Mouse (Mus musculus) midbrain, postnatal 0 days (tissue): ENCODE measurements around the gene Uba5. TPM values are rescaled to one million over a fixed set of nuclear protein-coding genes. Genes with fewer than 3 reads are reported as not detected.
A peak's percentile ranks its signal among the peaks of the same experiment; 100 is the strongest.

Experiments
- ATAC-seq: fragments of 200-750 bp; cut with Nextera tagmentation; 2 replicates; pipeline ENCODE4 v1.8.0; 2017; ENCODE audit warnings: moderate number of reproducible peaks, mild to moderate bottlenecking, moderate TSS enrichment, moderate library complexity; ENCODE audit not compliant: low FRiP score
- DNase-seq: peaks from one replicate; pipeline ENCODE4 v3.0.0-alpha.2; 2015; ENCODE audit warnings: low spot score
- H3K27ac ChIP-seq: fragments of 300-500 bp; sonication (generic); 2 replicates; pipeline ENCODE4 v1.5.1; 2014; ENCODE audit warnings: low read depth, mild to moderate bottlenecking, low read length, mixed read lengths
- H3K27me3 ChIP-seq: fragments of 300-500 bp; sonication (generic); 2 replicates; pipeline ENCODE4 v1.6.1; 2014; ENCODE audit warnings: low read length, control low read depth, mixed read lengths; ENCODE audit not compliant: insufficient read depth
- H3K36me3 ChIP-seq: fragments of 300-500 bp; sonication (generic); 2 replicates; pipeline ENCODE4 v1.6.1; 2014; ENCODE audit warnings: low read length, control low read depth, mixed read lengths; ENCODE audit not compliant: insufficient read depth
- H3K4me1 ChIP-seq: fragments of 300-500 bp; sonication (generic); 2 replicates; pipeline ENCODE4 v1.6.1; 2014; ENCODE audit warnings: mild to moderate bottlenecking, control low read depth, antibody characterized with exemption, low read length, mixed read lengths; ENCODE audit not compliant: insufficient read depth
- H3K4me2 ChIP-seq: fragments of 300-500 bp; sonication (generic); 2 replicates; pipeline ENCODE4 v1.6.1; 2014; ENCODE audit warnings: low read depth, mild to moderate bottlenecking, low read length, mixed read lengths; ENCODE audit not compliant: poor library complexity, severe bottlenecking
- H3K4me3 ChIP-seq: fragments of 300-500 bp; sonication (generic); 2 replicates; pipeline ENCODE4 v1.5.1; 2014; ENCODE audit warnings: low read depth, mild to moderate bottlenecking, low read length, moderate library complexity
- H3K9ac ChIP-seq: fragments of 300-500 bp; sonication (generic); replicated peaks from 2 replicates; pipeline ENCODE4 v1.6.1; 2014; ENCODE audit warnings: mild to moderate bottlenecking, low read length, moderate library complexity, mixed read lengths; ENCODE audit not compliant: poor library complexity, severe bottlenecking
- H3K9me3 ChIP-seq: fragments of 300-500 bp; sonication (generic); 2 replicates; pipeline ENCODE4 v1.6.1; 2016; ENCODE audit warnings: low read length, control low read depth
- CTCF ChIP-seq: IDR thresholded peaks from 2 replicates; pipeline ENCODE4 v1.5.1; 2016; ENCODE audit warnings: antibody characterized with exemption, mild to moderate bottlenecking
- WGBS: fragments of 180-500 bp; shearing (Covaris S2); extraction: QIAGEN DNeasy Blood & Tissue Kit; methylation state at CpG from one replicate; pipeline ENCODE4 v1.1.7; 2014; 5-methylcytosine and 5-hydroxymethylcytosine counted together
- polyA plus RNA-seq: library from polyadenylated mRNA; unstranded; fragments of >200 nt; fragmentation: Nextera tagmentation; extraction: Ambion mirVana; gene quantifications from 2 replicates; pipeline ENCODE4 v1.2.1, GENCODE M21; 2015
- total RNA-seq: library from RNA; depleted of rRNA; stranded (reverse); fragments of >200 nt; gene quantifications from 2 replicates; pipeline ENCODE4 v1.2.3, GENCODE M21; 2014; rRNA removed

Gene Uba5
- 53.8 and 56.2 TPM in 2 replicates for total RNA-seq
- polyA plus RNA-seq = 68.9 and 77.7 TPM in 2 replicates

GRCm38 (mm10) chr9:104062430-104063243 is at the start of gene Uba5:
Uba5 (minus strand) TSS chr9:104063134.
- 1% methylated on average over 57 of the region's 59 CpGs for WGBS
- ATAC-seq (peak; percentile 83), DNase-seq (peak; percentile 85)
- no peaks in the 10 kb centered on the region for H3K27me3 ChIP-seq
- H3K36me3 ChIP-seq = peaks cover 19% of the 10 kb centered on the region
- TF ChIP-seq CTCF = no peak
- peak within 1 kb of the TSS; percentile 99 for H3K4me3 ChIP-seq
- no peaks in the 10 kb centered on the region for H3K9me3 ChIP-seq
- H3K9ac ChIP-seq = peak within 1 kb of the TSS; percentile 85
- peaks cover 14% of the 10 kb centered on the region for H3K4me1 ChIP-seq
- peak within 1 kb of the TSS; percentile 83 for H3K4me2 ChIP-seq
- peak within 1 kb of the TSS; percentile 80 for H3K27ac ChIP-seq

- Histone ChIP-seq H3K27ac (no peak overlapping the region), H3K4me2 (no peak overlapping the region), H3K36me3 (no peaks in the 10 kb centered on the region), H3K4me3 (no peak overlapping the region), H3K9me3 (0 out of 2 replicates have a peak, but pooled peaks cover 3% of the 10 kb centered on the region), H3K9ac (no peak overlapping the region), H3K27me3 (no peaks in the 10 kb centered on the region), H3K4me1 (no peaks in the 10 kb centered on the region)
- ATAC-seq (no peak), DNase-seq (no peak)
- 90% methylated on average over 5 of the region's 5 CpGs for whole genome bisulfite sequencing
- no peak for TF ChIP-seq CTCF
Measured at GRCm38 (mm10) chr9:104109151-104109550, 46.2 kb upstream of the Uba5 start.

- H3K4me2 ChIP-seq = no peak overlapping the region
- H3K9ac ChIP-seq = no peak overlapping the region
- no peak overlapping the region for H3K27ac ChIP-seq
- no peak overlapping the region for H3K4me3 ChIP-seq
- TF ChIP-seq CTCF = no peak
- no peaks in the 10 kb centered on the region for H3K27me3 ChIP-seq
- H3K36me3 ChIP-seq = no peaks in the 10 kb centered on the region
- no peak for DNase-seq
- 75% methylated on average over 2 of the region's 2 CpGs for WGBS
- no peaks in the 10 kb centered on the region for H3K4me1 ChIP-seq
- no peak for ATAC-seq
- H3K9me3 ChIP-seq = 0 out of 2 replicates have a peak, but pooled peaks cover 3% of the 10 kb centered on the region
Measured at GRCm38 (mm10) chr9:104108571-104109143, 45.7 kb upstream of the Uba5 start.

GRCm38 (mm10) chr9:104107482-104107881 is 44.5 kb upstream of the Uba5 start:
- DNase-seq (no peak), ATAC-seq (no peak)
- Histone ChIP-seq H3K4me2 (no peak overlapping the region), H3K9me3 (0 out of 2 replicates have a peak, but pooled peaks cover 3% of the 10 kb centered on the region), H3K4me3 (no peak overlapping the region), H3K4me1 (no peaks in the 10 kb centered on the region), H3K27me3 (no peaks in the 10 kb centered on the region), H3K9ac (no peak overlapping the region), H3K36me3 (no peaks in the 10 kb centered on the region), H3K27ac (no peak overlapping the region)
- WGBS = 66% methylated on average over 6 of the region's 6 CpGs
- no peak for TF ChIP-seq CTCF

GRCm38 (mm10) chr9:104106930-104107329 is 44.0 kb upstream of the Uba5 start:
- H3K27me3 ChIP-seq = no peaks in the 10 kb centered on the region
- H3K9me3 ChIP-seq = 0 out of 2 replicates have a peak, but pooled peaks cover 1% of the 10 kb centered on the region
- no peaks in the 10 kb centered on the region for H3K36me3 ChIP-seq
- no peak overlapping the region for H3K9ac ChIP-seq
- H3K4me2 ChIP-seq = no peak overlapping the region
- 79% methylated on average over 9 of the region's 9 CpGs for WGBS
- no peak overlapping the region for H3K27ac ChIP-seq
- H3K4me3 ChIP-seq = no peak overlapping the region
- ATAC-seq = no peak
- TF ChIP-seq CTCF = no peak
- no peaks in the 10 kb centered on the region for H3K4me1 ChIP-seq
- no peak for DNase-seq

- Histone ChIP-seq H3K4me1 (no peaks in the 10 kb centered on the region), H3K36me3 (no peaks in the 10 kb centered on the region), H3K27me3 (no peaks in the 10 kb centered on the region), H3K4me3 (no peak overlapping the region), H3K9ac (no peak overlapping the region), H3K27ac (no peak overlapping the region), H3K9me3 (no peaks in the 10 kb centered on the region), H3K4me2 (no peak overlapping the region)
- DNase-seq (no peak), ATAC-seq (no peak)
- no peak for TF ChIP-seq CTCF
- WGBS = 87% methylated on average over 2 of the region's 2 CpGs
Measured at GRCm38 (mm10) chr9:104104986-104105385, 42.1 kb upstream of the Uba5 start.
